Mouse (Mus musculus): ENCODE measurements at regions not wholly inside any gene's neighbourhood (a gene's known extent, or its start where the extent isn't known, plus 50 kb on each side); places are given as distances from the start of the nearest gene placed in this dataset.
A peak's percentile ranks its signal among the peaks of the same experiment; 100 is the strongest.

DNA sequence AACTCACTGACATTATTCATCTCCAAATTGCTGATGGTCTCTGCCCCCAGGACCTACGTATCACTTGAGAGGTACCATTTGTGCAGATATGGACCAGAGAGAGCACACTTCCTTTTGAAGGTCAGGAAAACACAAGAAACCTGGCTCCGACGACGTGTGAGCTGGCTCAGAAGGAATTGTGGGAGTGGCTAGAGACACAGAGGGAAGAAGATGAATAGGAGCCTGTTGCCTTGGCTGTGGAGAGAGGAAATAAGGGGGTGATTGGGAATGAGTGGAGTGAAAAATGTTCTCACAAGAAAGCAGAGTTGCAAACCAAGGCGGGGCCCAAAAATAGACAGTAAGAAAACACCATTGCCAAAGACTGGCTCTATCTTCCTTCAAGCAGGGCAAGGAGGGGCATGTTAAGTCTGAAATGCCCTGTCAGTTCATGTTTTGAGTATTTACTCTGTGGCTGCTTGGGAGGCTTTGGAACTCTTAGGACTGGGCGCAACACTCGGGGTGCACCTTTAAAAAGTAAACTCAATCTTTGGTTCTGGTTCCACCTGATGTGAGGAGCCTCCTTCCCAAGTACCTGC, 111.6 kb upstream of the Mylip start:
- DNase-seq (ENCODE audit: low spot score in 2 of 2), result no peak

DNA sequence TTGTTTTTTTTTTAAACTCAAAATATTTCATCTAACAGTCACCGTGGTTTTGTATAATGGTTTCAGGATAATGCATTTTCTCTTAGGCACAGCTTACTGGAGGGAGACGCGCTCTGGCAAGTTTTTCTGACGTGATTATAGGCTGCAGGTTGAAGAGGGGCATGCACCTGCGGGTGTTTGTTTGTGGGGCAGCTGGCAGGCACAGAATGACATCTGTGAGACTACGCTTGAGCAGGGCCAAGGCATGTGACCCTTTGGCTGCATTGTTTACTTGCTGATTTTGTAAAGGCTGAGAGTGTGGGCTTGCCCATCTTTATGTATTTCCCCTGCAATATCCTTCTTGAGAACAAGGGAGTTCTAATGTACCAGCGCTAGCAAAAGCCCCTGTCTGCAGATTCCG, 108.4 kb upstream of the Mylip start:
- DNase-seq (ENCODE audit: low spot score in 2 of 2), result no peak

DNA sequence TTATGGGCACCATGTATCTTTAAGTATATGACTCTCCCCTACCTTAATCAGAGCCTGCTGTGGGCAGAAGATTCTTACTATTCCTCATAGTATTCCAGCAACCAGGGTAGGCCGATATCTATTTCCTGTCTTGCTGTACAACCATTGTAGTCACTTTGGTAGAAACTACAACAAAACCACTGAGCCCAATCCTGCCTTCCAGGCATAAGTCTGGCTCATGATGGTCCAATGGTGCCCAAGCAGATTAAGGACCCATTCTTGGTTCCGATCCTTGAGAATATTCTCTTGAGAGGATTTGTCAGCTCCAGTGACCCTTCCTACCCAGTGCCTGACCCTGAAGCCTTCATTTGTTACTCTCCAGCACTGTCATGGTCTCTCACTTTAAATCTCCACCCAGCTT, 102.9 kb upstream of the Mylip start:
- DNase-seq (ENCODE audit: low spot score in 2 of 2), result no peak

DNA sequence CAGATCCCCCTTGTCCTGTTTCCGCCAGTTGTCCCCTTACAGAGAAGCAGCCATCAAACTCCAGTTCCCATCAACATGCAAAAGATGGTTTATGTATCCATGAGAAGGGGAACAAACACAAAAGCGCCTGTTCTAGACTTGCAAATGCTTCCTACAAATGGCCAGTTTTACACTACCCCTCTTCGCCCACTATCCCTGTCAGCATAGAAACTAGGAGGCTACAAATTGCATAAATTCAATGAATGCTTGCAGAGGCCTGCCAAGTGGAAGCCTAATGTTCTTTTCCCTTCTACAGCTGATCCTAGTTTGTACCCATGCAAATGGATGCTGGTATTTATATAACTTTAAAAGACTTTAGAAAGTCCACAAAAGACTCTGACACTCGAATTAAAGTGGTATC, 102.3 kb upstream of the Mylip start:
- peak in 1 of 2 experiments; percentile 42 for DNase-seq (ENCODE audit: low spot score in 2 of 2)

- DNase-seq (ENCODE audit: low spot score in 2 of 2), result no peak
Observed at GRCm38 (mm10) chr13:45289976-45290375, 99.6 kb upstream of the Mylip start.

- no peak for DNase-seq (ENCODE audit: low spot score in 2 of 2)
Observed at GRCm38 (mm10) chr13:45294691-45295090, 94.9 kb upstream of the Mylip start.

DNA sequence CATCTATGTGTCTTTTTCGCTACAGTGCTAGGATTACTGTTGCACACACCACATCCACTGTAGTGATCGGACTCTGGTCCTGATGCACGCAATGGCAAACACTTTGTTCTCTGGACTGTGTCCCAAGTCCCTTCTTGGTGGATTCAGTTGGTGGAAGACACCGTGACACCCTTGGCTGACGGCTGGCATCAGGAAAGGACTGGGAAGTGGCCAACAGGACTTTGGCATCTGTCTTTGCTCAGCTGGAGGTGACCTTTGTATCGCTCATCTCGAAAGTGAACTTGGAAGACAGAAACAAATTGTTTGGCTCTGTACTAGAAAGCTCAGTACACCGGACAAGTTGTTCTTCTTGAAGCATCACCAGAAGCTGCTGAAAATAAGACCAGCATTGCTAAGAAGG, 88.9 kb upstream of the Mylip start:
- no peak for DNase-seq (ENCODE audit: low spot score in 2 of 2)

GRCm38 (mm10) chr13:45301191-45301905, 88.2 kb upstream of the Mylip start:
- no peak for DNase-seq (ENCODE audit: low spot score in 2 of 2)

DNA sequence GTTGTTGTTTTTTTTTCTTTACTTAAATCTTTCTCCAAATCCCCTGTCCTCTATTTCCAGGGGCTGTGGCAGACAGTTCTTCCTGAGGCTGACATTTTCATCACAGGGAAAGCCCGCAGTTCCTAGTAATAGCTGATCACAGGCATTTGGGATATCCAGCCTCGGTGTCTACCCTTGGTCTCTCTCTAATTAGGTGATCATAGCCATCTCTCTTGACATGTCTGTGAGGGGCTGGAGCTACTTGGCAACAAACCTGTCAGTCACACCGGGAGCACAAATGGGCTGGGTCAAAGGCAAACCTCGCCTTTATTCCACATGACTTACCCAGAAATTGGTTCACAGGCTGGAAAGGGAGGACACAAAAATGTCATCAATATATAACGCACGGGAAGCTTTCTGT, 86.7 kb upstream of the Mylip start:
- no peak for DNase-seq (ENCODE audit: low spot score in 2 of 2)

DNA sequence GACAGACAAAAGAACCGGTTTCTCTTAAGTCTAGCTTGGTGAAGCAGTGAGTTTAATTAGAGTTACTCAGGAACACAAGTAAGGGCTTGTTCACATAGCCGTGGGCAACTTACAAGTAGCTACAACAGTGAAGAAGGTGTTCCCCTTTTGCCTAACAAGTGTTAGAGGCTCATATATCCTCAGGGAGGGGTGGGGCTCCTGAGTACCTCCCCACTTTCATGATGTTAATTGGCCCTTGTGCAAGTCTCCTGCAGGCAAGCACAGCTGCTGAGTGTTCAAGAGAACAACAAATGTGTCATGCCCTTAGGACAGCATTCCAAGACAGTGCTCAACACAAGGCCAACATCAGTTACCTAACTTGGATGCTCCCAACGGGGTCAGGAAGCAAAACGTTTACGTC, 83.4 kb upstream of the Mylip start:
- no peak for DNase-seq (ENCODE audit: low spot score in 2 of 2)

DNA sequence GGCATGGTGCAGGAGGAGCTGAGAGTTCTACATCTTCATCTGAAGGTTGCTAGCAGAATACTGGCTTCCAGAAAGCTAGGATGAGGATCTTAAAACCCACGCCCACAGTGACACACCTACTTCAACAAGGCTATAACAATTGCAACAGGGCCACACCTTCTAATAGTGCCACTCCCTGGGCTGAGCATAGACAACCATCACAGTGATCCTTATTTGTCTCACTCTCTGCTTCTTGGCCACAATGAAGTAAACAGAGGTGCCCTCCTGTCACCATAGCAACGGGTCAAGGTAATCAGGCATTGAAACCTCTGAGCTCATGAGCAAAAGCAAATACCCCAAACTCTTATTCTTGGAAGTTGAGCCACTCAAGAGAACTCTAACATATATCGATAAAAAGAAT, 82.3 kb upstream of the Mylip start:
- no peak for DNase-seq (ENCODE audit: low spot score in 2 of 2)

- no peak for DNase-seq (ENCODE audit: low spot score in 2 of 2)
Observed at GRCm38 (mm10) chr13:45319646-45320045, 69.9 kb upstream of the Mylip start.

DNA sequence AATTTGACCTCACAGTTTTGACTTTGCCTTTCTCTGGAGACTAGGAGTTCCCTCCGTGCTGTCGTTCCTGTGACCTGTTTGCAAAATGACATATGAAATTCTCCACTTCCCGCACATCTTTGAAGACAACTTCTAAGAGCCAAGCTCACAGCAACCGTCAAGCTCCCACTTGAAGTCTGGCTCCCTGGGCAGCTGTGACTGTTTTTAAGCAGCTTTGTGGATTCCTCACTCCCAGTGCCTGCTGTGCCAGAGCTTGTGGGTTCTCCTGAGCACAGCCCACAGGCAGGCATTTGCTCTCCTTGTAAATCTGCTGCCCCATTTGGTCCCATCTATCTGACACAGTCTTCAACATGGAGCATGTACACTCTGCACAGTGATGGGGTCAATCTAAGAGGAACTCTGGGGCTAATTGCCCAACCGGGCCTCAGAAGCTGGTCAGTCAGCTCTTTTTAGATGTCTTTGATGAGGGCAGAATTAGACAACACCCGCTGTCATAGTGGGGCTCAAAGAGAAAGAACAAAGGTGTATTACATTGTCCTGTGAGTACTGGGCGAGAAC, 63.7 kb upstream of the Mylip start:
- peak; percentile 14 to 30 for DNase-seq (ENCODE audit: low spot score in 2 of 2)

DNA sequence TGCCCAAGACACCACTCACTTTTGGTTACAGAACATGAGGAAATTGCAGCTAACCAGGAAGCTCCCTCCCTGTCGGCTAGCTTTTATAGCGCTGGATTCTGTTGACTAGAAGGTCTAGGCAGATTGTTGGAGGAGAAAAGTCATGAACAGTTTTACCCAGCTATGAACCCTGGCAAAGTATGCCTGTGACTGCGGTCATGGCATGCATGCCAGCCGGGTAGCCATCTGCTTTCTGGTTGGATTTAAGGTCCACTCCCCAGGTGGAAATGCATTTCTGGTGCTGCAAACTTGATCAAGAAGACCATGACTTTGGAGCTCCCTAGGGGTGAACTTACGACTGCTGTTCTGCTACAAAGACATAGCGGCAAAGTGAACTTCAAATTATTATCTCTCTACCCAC, 62.8 kb upstream of the Mylip start:
- no peak for DNase-seq (ENCODE audit: low spot score in 2 of 2)

DNA sequence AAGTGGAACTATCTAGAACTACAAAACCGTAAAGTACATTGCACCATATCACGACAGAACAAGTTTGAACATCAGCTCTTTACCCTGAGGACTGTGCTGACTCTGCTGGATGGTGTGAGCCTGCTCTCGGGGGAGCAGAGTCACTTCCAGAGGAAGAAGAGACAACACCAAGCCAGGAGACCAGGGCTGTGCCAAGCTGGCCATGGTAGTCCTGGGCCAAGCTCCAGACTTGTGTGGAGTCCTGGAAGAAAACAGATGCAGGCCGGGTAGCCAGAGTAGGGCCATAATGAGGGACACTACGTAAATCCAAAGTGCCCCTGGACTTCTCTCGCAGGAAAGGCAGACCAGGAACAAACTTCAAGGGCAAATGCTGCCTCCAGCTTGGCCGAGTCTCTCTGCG, 59.0 kb upstream of the Mylip start:
- no peak for DNase-seq (ENCODE audit: low spot score in 2 of 2)

DNA sequence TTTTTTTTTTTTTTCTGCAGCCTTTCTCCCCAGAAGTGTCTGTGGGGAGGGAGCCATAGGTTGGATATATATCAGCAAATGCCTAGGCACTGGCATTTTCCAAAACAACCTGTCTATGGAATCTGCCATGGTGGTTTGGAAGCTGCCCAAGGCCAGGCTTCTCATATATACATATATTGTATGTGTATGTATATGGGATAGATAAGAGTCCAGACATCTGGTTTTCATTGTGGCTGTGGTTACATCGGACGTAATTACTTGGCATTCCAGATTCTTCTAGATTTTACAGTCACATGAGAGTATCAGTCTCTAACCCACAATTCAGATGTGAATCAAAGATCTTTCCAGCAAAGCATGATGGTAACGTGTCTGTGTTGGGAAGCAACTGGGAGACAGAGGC, 57.5 kb upstream of the Mylip start:
- DNase-seq (ENCODE audit: low spot score in 2 of 2), result no peak

DNA sequence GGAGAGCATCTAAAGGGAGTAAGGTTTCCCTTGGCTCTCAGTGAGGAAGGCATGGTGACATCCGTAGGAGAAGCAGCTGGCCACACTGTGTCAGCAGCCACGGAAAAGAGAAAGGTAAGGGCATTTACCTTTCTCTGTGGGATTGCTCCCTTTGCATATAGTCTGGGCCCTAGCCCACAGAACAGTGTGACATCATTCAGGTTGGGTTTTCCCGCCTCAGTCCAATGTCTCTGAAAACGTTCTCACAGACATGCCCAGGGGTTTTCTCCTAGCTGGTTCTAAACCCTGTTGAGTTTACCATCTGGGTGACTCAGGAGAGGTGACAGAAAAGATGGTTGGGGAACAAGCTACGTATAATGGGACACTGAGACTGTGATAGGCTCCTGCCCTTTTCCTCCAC, 55.9 kb upstream of the Mylip start:
- no peak for DNase-seq (ENCODE audit: low spot score in 2 of 2)
